Mouse (Mus musculus): Measurements from ENCODE around the gene Zfp622. TPM values are rescaled to one million over a fixed set of nuclear protein-coding genes. Genes with fewer than 3 reads are reported as not detected.

The Zfp622 gene
- 29.5 and 32.7 TPM in 2 replicates for polyA plus RNA-seq (2014; fragmentation: Nextera tagmentation; extraction: Ambion mirVana)

DNA sequence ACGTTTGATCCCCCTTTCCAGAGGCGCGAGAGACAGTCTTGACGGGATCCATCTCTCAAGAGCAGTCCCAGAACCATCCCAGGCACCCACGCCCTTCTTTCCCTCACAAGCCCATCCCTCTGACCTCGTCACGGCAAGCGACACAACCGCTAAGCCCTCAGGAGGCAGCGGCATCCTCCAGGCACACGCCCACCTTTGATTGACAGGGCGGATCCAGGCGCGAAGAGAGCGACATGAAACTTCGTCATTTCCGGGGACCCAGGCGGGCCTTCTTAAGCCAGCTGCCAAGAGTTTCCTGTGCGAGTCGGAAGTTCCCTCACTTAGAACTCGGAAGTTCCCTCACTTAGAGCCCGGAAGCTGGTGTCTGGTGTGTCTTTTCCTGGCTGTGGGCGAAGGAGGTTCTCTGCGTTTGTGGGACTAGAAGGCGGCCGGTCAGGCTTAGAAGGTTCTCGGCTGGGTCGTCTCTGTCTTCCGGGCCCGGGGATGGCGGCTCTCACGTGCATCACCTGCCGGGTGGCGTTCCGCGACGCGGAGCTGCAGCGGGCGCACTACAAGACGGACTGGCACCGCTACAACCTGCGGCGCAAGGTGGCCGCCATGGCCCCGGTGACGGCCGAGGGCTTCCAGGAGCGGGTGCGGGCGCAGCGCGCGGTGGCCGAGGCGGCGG is at the start of gene Zfp622:
Gene Zfp622, plus strand, starts transcription at position 300 of the 667 bp plus-strand sequence.
- H3K9ac ChIP-seq (ENCODE audit: low read length): peak within 1 kb of the TSS; percentile 89
- H3K4me3 ChIP-seq (ENCODE audit: low read depth, low read length): peak within 1 kb of the TSS; percentile 96
- H3K4me1 ChIP-seq (replicated peaks; ENCODE audit: control insufficient read depth, insufficient read depth, low read length): peaks cover 7% of the 10 kb centered on the region; the same call in 1 of the 2 replicates
- peak within 1 kb of the TSS; percentile 88 for H3K4me2 ChIP-seq (ENCODE audit: low read depth, low read length, severe bottlenecking)
- no peaks in the 10 kb centered on the region for H3K9me3 ChIP-seq (ENCODE audit: control insufficient read depth, low read length)
- ATAC-seq (replicated peaks; ENCODE audit: low FRiP score) (peak; percentile 98), DNase-seq (ENCODE audit: low spot score) (peak; percentile 97)
- H3K27ac ChIP-seq (ENCODE audit: low read depth, low read length): peak within 1 kb of the TSS; percentile 74
- no peaks in the 10 kb centered on the region for H3K27me3 ChIP-seq (ENCODE audit: control insufficient read depth, insufficient read depth, low read length)
- no peaks in the 10 kb centered on the region; the same call in 1 of the 2 replicates for H3K36me3 ChIP-seq (ENCODE audit: control insufficient read depth, insufficient read depth, low read length)
- under 1% methylated on average over 53 of the region's 57 CpGs for WGBS

- H3K27ac ChIP-seq (ENCODE audit: low read depth, low read length): no peak overlapping the region
- H3K9ac ChIP-seq (ENCODE audit: low read length): no peak overlapping the region
- H3K4me2 ChIP-seq (ENCODE audit: low read depth, low read length, severe bottlenecking): no peak overlapping the region
- ATAC-seq (replicated peaks; ENCODE audit: low FRiP score): no peak
- no peak overlapping the region for H3K4me3 ChIP-seq (ENCODE audit: low read depth, low read length)
- H3K9me3 ChIP-seq (ENCODE audit: control insufficient read depth, low read length): no peaks in the 10 kb centered on the region
- no peaks in the 10 kb centered on the region; the same call in 1 of the 2 replicates for H3K4me1 ChIP-seq (replicated peaks; ENCODE audit: control insufficient read depth, insufficient read depth, low read length)
- WGBS: 77% methylated on average over 7 of the region's 7 CpGs
- H3K36me3 ChIP-seq (ENCODE audit: control insufficient read depth, insufficient read depth, low read length): no peaks in the 10 kb centered on the region
- no peak for DNase-seq (ENCODE audit: low spot score)
- no peaks in the 10 kb centered on the region for H3K27me3 ChIP-seq (ENCODE audit: control insufficient read depth, insufficient read depth, low read length)
Measured at GRCm38 (mm10) chr15:25934411-25934810, 49.8 kb upstream of the Zfp622 start.

- Histone ChIP-seq H3K4me3 (ENCODE audit: low read depth, low read length) (no peak overlapping the region), H3K9me3 (ENCODE audit: control insufficient read depth, low read length) (no peaks in the 10 kb centered on the region), H3K9ac (ENCODE audit: low read length) (no peak overlapping the region), H3K4me2 (ENCODE audit: low read depth, low read length, severe bottlenecking) (no peak overlapping the region), H3K4me1 (replicated peaks; ENCODE audit: control insufficient read depth, insufficient read depth, low read length) (peaks cover 2% of the 10 kb centered on the region), H3K36me3 (ENCODE audit: control insufficient read depth, insufficient read depth, low read length) (no peaks in the 10 kb centered on the region), H3K27ac (ENCODE audit: low read depth, low read length) (no peak overlapping the region), H3K27me3 (ENCODE audit: control insufficient read depth, insufficient read depth, low read length) (no peaks in the 10 kb centered on the region)
- ATAC-seq (replicated peaks; ENCODE audit: low FRiP score) (no peak), DNase-seq (ENCODE audit: low spot score) (no peak)
- WGBS: 91% methylated on average over 7 of the region's 7 CpGs
Measured at GRCm38 (mm10) chr15:25938496-25938895, 45.7 kb upstream of the Zfp622 start.

DNA sequence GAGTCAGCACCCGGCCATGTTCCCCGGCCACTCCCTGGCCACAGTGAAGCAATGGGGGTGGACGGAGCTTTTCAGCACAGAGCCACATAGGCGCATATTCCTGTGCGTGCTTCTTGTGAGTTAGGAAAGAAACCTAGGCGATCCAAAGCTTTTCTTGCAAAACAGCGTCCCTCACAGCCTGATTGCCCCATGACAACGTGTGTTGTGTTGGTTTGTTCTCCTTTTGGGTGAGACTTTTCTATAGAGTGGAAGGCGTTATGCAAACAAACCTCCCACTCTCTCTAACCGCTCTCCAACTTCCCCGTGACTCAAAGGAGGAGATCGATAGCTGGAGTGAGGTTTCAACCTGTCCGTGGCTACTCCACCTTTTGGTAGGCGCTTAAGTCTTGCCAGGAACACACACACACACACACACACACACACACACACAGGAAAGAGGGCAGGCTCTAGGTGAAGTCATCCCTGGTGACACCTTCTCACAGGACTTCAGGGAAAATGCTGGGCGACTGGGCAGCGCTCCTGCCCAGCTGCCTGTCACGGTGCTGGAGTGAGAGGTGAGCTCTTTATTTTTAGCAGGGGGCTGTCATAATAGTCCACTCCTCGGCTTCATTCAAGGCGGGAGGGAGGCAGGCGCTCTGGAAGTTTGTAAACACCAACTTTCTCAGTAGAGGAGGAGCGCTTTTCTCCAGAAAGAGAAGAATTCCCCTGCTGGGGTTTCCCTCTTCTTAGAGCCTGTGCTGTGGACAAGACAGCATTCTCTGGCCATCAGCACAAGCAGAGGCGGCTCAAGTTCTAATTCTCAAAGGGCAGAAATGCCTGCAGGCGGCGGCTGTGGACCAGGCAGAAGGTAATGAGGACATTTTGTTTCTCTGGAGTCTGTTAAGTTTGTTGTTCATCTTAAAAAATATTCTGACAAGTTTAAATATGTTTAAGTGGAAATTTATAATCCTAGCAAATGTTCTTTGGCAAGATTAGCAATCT is 43.5 kb upstream of the Zfp622 start:
- no peak overlapping the region for H3K4me3 ChIP-seq (ENCODE audit: low read depth, low read length)
- peaks cover 2% of the 10 kb centered on the region; the same call in 1 of the 2 replicates for H3K4me1 ChIP-seq (replicated peaks; ENCODE audit: control insufficient read depth, insufficient read depth, low read length)
- no peak overlapping the region for H3K9ac ChIP-seq (ENCODE audit: low read length)
- H3K9me3 ChIP-seq (ENCODE audit: control insufficient read depth, low read length): no peaks in the 10 kb centered on the region
- ATAC-seq (replicated peaks; ENCODE audit: low FRiP score) (no peak), DNase-seq (ENCODE audit: low spot score) (no peak)
- H3K4me2 ChIP-seq (ENCODE audit: low read depth, low read length, severe bottlenecking): 0 out of 2 replicates have a peak overlapping the region, but pooled peaks have one; percentile 5
- H3K36me3 ChIP-seq (ENCODE audit: control insufficient read depth, insufficient read depth, low read length): no peaks in the 10 kb centered on the region
- WGBS: 38% methylated on average over 24 of the region's 24 CpGs
- no peak overlapping the region for H3K27ac ChIP-seq (ENCODE audit: low read depth, low read length)
- no peaks in the 10 kb centered on the region for H3K27me3 ChIP-seq (ENCODE audit: control insufficient read depth, insufficient read depth, low read length)

DNA sequence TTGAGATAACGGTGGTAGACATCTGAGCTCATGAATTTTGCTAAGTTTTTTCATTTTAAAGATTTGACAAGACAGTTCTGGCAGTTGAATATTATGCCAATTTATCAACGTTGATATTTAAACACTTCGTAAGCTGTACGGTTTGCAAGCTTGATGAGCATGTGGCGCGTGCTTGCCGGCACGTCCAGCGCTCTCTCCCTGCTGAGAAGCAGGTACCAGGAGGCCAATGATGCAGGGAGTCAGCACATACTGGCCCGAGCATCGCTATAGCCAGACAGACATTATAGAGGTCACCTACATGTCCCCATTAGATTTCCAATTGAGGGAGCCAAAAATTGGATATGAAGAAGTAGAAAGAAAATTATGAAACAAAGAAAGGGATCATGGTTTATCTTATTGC is 42.7 kb upstream of the Zfp622 start:
- WGBS: 87% methylated on average over 11 of the region's 11 CpGs
- no peaks in the 10 kb centered on the region for H3K9me3 ChIP-seq (ENCODE audit: control insufficient read depth, low read length)

DNA sequence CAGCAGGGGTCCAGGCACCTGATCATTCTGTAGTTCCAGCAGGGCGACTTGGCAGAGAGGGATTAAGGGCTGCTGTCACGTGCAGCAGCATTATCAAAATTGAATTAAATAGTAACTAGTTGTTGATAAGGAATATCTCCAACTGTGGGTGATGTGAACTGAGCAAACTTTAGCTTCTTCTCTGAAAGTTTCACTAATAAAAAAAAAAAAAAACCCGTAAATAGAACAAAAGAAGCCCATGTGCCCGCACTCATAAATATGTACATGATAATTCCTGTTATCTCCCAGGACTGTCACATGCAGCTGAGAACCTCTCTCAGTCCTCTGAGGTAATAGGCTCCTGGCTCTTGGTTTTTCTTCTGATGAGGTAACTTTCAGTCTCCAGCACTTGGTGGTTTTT is 41.8 kb upstream of the Zfp622 start:
- no peaks in the 10 kb centered on the region for H3K27me3 ChIP-seq (ENCODE audit: control insufficient read depth, insufficient read depth, low read length)
- no peak overlapping the region for H3K4me2 ChIP-seq (ENCODE audit: low read depth, low read length, severe bottlenecking)
- no peak overlapping the region for H3K4me3 ChIP-seq (ENCODE audit: low read depth, low read length)
- peaks cover 2% of the 10 kb centered on the region; the same call in 1 of the 2 replicates for H3K4me1 ChIP-seq (replicated peaks; ENCODE audit: control insufficient read depth, insufficient read depth, low read length)
- 63% methylated on average over 4 of the region's 4 CpGs for WGBS
- H3K27ac ChIP-seq (ENCODE audit: low read depth, low read length): no peak overlapping the region
- no peak for DNase-seq (ENCODE audit: low spot score)
- no peak overlapping the region for H3K9ac ChIP-seq (ENCODE audit: low read length)
- H3K36me3 ChIP-seq (ENCODE audit: control insufficient read depth, insufficient read depth, low read length): no peaks in the 10 kb centered on the region
- no peak for ATAC-seq (replicated peaks; ENCODE audit: low FRiP score)
- H3K9me3 ChIP-seq (ENCODE audit: control insufficient read depth, low read length): no peaks in the 10 kb centered on the region

More for the DNA sequence above, 42.7 kb upstream of the Zfp622 start:
- H3K4me2 ChIP-seq (ENCODE audit: low read depth, low read length, severe bottlenecking): no peak overlapping the region
- no peak overlapping the region for H3K9ac ChIP-seq (ENCODE audit: low read length)
- H3K4me1 ChIP-seq (replicated peaks; ENCODE audit: control insufficient read depth, insufficient read depth, low read length): peaks cover 2% of the 10 kb centered on the region; the same call in 1 of the 2 replicates
- no peaks in the 10 kb centered on the region for H3K27me3 ChIP-seq (ENCODE audit: control insufficient read depth, insufficient read depth, low read length)
- ATAC-seq (replicated peaks; ENCODE audit: low FRiP score) (no peak), DNase-seq (ENCODE audit: low spot score) (no peak)
- H3K36me3 ChIP-seq (ENCODE audit: control insufficient read depth, insufficient read depth, low read length): no peaks in the 10 kb centered on the region
- H3K4me3 ChIP-seq (ENCODE audit: low read depth, low read length): no peak overlapping the region
- no peak overlapping the region for H3K27ac ChIP-seq (ENCODE audit: low read depth, low read length)

DNA sequence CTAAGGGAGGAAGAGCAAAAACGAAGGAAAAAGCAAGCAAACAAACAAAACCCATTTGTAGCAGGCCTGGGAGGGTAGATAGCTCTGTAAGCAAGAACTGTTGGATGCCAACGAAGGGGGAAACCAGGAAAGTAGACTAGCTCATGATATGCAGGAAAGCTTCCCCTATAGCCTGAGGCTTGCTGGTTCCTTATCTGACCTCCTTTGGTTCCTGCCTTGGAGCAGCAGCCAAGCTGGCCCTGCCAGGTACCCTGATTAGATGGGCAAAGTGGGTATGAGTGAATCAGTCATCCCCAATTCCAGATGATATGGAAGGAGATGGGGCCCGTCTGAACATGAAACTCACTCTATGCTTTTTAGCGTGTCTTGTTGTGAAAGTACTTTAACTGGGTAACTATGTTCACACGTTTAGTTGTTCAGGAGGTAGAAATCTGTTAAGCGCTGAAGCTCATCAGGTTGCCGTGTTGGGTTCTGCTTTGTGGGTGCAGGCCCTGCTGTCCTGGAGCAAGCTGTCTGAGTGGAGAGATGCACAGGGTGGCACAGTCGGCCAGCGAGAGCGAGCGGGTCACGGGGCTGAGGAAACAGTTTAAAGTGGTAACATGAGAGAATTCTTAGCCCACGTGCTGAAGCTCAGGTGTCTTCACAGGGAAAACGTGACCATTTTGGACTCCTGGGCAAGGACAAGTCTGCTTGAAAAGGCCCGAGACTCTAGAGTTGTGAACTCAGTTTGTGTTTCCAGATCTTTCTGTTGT is 40.6 kb upstream of the Zfp622 start:
- Histone ChIP-seq H3K9me3 (ENCODE audit: control insufficient read depth, low read length) (no peaks in the 10 kb centered on the region), H3K4me2 (ENCODE audit: low read depth, low read length, severe bottlenecking) (no peak overlapping the region), H3K9ac (ENCODE audit: low read length) (no peak overlapping the region), H3K27ac (ENCODE audit: low read depth, low read length) (no peak overlapping the region), H3K4me3 (ENCODE audit: low read depth, low read length) (no peak overlapping the region), H3K27me3 (ENCODE audit: control insufficient read depth, insufficient read depth, low read length) (no peaks in the 10 kb centered on the region), H3K4me1 (replicated peaks; ENCODE audit: control insufficient read depth, insufficient read depth, low read length) (peaks cover 2% of the 10 kb centered on the region; the same call in 1 of the 2 replicates), H3K36me3 (ENCODE audit: control insufficient read depth, insufficient read depth, low read length) (no peaks in the 10 kb centered on the region)
- 94% methylated on average over 15 of the region's 15 CpGs for WGBS
- DNase-seq (ENCODE audit: low spot score): no peak
- ATAC-seq (replicated peaks; ENCODE audit: low FRiP score): no peak

GRCm38 (mm10) chr15:25945224-25945623 is 38.9 kb upstream of the Zfp622 start:
- H3K27me3 ChIP-seq (ENCODE audit: control insufficient read depth, insufficient read depth, low read length): no peaks in the 10 kb centered on the region
- DNase-seq (ENCODE audit: low spot score) (no peak), ATAC-seq (replicated peaks; ENCODE audit: low FRiP score) (no peak)
- H3K4me2 ChIP-seq (ENCODE audit: low read depth, low read length, severe bottlenecking): no peak overlapping the region
- no peak overlapping the region for H3K9ac ChIP-seq (ENCODE audit: low read length)
- WGBS: 89% methylated on average over 8 of the region's 8 CpGs
- no peak overlapping the region for H3K4me3 ChIP-seq (ENCODE audit: low read depth, low read length)
- no peak overlapping the region for H3K27ac ChIP-seq (ENCODE audit: low read depth, low read length)
- H3K4me1 ChIP-seq (replicated peaks; ENCODE audit: control insufficient read depth, insufficient read depth, low read length): peaks cover 2% of the 10 kb centered on the region; the same call in 1 of the 2 replicates
- H3K9me3 ChIP-seq (ENCODE audit: control insufficient read depth, low read length): no peaks in the 10 kb centered on the region
- H3K36me3 ChIP-seq (ENCODE audit: control insufficient read depth, insufficient read depth, low read length): no peaks in the 10 kb centered on the region
